Comparison of ENCODE assay signal across 30 mouse cellular contexts in genomic region chr1:118552071-118552470, GRCm38 (mm10).
DNase-seq lines count a peak whose midpoint lies in the region; ATAC-seq and TF ChIP-seq lines count a peak whose summit lies in the region.
"Had no signal": no experiment of that assay in that cellular context is flagged by ENCODE, and none has a peak within 500 bp of the region (broad histone marks: within the 10 kb centered on the region; RNA-seq: fewer than 3 reads in every experiment).

No protein-coding gene starts in this region.

- H3K27ac ChIP-seq in layer of hippocampus, adult 2 months = peak overlapping the region; percentile 84
- H3K27ac ChIP-seq: embryonic facial prominence, embryonic 10.5 days; embryonic facial prominence, embryonic 13.5 days; forebrain, embryonic 10.5 days; forebrain, embryonic 13.5 days; heart, embryonic 15.5 days; hindbrain, embryonic 10.5 days; hindbrain, embryonic 13.5 days; intestine, embryonic 15.5 days had no signal

- TF ChIP-seq CTCF in layer of hippocampus, adult 2 months (conservative IDR thresholded peaks at IDR 0.05) = no peak

- DNase-seq in layer of hippocampus, adult 11-12 months (ENCODE audit: low spot score) = peak; percentile 44
- no peak for DNase-seq in layer of hippocampus, postnatal 10 days (ENCODE audit: low spot score in 2 of 2)
- DNase-seq in layer of hippocampus, adult 2 months (ENCODE audit: low spot score in 2 of 2) = peak; percentile 30 to 38
- peak; percentile 21 to 23 for DNase-seq in layer of hippocampus, postnatal 14 days (ENCODE audit: low spot score in 2 of 2)
- DNase-seq in adrenal gland, adult 8-10 months = no peak
- DNase-seq: adrenal gland, adult 2 months; adrenal gland, postnatal 25 days; B cell, adult 2 months; cerebellum, adult 11 months; cerebellum, adult 2 months; cerebellum, adult 9-11 months; cerebellum, postnatal 25 days; embryo, embryonic 11 days; gastrocnemius, postnatal 25 days; heart, adult 18-20 months; heart, postnatal 10 days; heart, postnatal 36 days had no signal

- H3K4me3 ChIP-seq in layer of hippocampus, adult 2 months = no peak overlapping the region
- H3K4me3 ChIP-seq: embryonic facial prominence, embryonic 10.5 days; embryonic facial prominence, embryonic 13.5 days; forebrain, embryonic 10.5 days; forebrain, embryonic 13.5 days; heart, embryonic 12.5 days; heart, embryonic 15.5 days; hindbrain, embryonic 10.5 days; hindbrain, embryonic 13.5 days; intestine, embryonic 15.5 days had no signal

- no peak for ATAC-seq in cerebellum, adult (ENCODE audit: insufficient number of reproducible peaks, low FRiP score, low TSS enrichment)
- ATAC-seq: forebrain, embryonic 13.5 days; forebrain, embryonic 16.5 days; hindbrain, embryonic 16.5 days; intestine, embryonic 15.5 days; Patski had no signal

Comparison
In these comparisons a context has a peak if more than half of its experiments do, and no peak if none do; other contexts are left out.
1. DNase-seq: peak in layer of hippocampus, adult 11-12 months (single experiment), layer of hippocampus, adult 2 months (2 of 2) and layer of hippocampus, postnatal 14 days (2 of 2); none in layer of hippocampus, postnatal 10 days (0 of 2) and adrenal gland, adult 8-10 months (single experiment).